Mouse (Mus musculus): ENCODE results near the gene Ndufa10.

- TF ChIP-seq CTCF (conservative IDR thresholded peaks at IDR 0.05; ENCODE audit: low read length) (no peak), NANOG (IDR thresholded peaks at IDR 0.05; ENCODE audit: borderline replicate concordance, low read length) (no peak), POU5F1 (IDR thresholded peaks at IDR 0.05; ENCODE audit: borderline replicate concordance, low read length) (no peak)
Measured at GRCm38 (mm10) chr1:92468891-92469290, 4.8 kb downstream of the Ndufa10 start.
